Mouse (Mus musculus) CH12.LX (cell line): ENCODE data around the gene Lrp5. TPM values are rescaled to one million over a fixed set of nuclear protein-coding genes. Genes with fewer than 3 reads are reported as not detected.

Source experiments
- DNase-seq: peaks from one replicate; pipeline ENCODE4 v3.0.0-alpha.2; 2013; ENCODE audit errors: extremely low read depth
- H3K27ac ChIP-seq: 2 replicates; pipeline ENCODE4 v1.5.1; 2012; ENCODE audit warnings: low read depth, mild to moderate bottlenecking, control low read depth, moderate library complexity; ENCODE audit not compliant: insufficient read depth
- H3K27me3 ChIP-seq: replicated peaks from 2 replicates; pipeline ENCODE3; 2012; ENCODE audit warnings: inconsistent platforms
- H3K36me3 ChIP-seq, 2 experiments: replicated peaks in 1 of 2; 2 replicates each; pipeline versions ENCODE3 to v1.6.1; 2012; ENCODE audit warnings: inconsistent platforms in 1 of 2, low read length in 1 of 2, mild to moderate bottlenecking in 1 of 2, mixed read lengths in 1 of 2, moderate library complexity in 1 of 2; ENCODE audit not compliant: control insufficient read depth in 1 of 2, insufficient read depth in 1 of 2
- H3K4me1 ChIP-seq, 2 experiments: 2 replicates each; pipeline ENCODE4 v1.6.1; 2012; ENCODE audit warnings: inconsistent platforms in 1 of 2, moderate library complexity in 1 of 2; ENCODE audit not compliant: insufficient read depth in 2 of 2, control insufficient read depth in 1 of 2
- H3K4me2 ChIP-seq: 2 replicates; pipeline ENCODE4 v1.6.1; 2012; ENCODE audit warnings: low read depth, mild to moderate bottlenecking, control low read depth; ENCODE audit not compliant: poor library complexity, insufficient read depth, severe bottlenecking
- H3K4me3 ChIP-seq, 3 experiments: fragments of 150-350 bp in 1 of 3; sonication (generic) in 1 of 3; replicated peaks in 1 of 3; 2 replicates each; pipeline versions ENCODE3 to v1.5.1; 2011 to 2012; ENCODE audit warnings: low read depth in 2 of 3, low read length in 2 of 3, mild to moderate bottlenecking in 2 of 3, moderate library complexity in 2 of 3, control low read depth in 1 of 3, improper control_type of control experiment in 1 of 3, inconsistent platforms in 1 of 3, mixed read lengths in 1 of 3; ENCODE audit not compliant: poor library complexity in 1 of 3
- H3K79me2 ChIP-seq: replicated peaks from 2 replicates; pipeline ENCODE4 v1.6.1; 2012; ENCODE audit warnings: mild to moderate bottlenecking, moderate library complexity; ENCODE audit not compliant: control insufficient read depth, poor library complexity, insufficient read depth, severe bottlenecking; ENCODE audit errors: extremely low read depth
- H3K9ac ChIP-seq: 2 replicates; pipeline ENCODE4 v1.6.1; 2012; ENCODE audit warnings: low read depth, mild to moderate bottlenecking, control low read depth, moderate library complexity; ENCODE audit not compliant: insufficient read depth
- H3K9me3 ChIP-seq: replicated peaks from 2 replicates; pipeline ENCODE3; 2012; ENCODE audit warnings: low read length, inconsistent platforms, mixed read lengths
- BHLHE40 ChIP-seq: IDR thresholded peaks from 2 replicates; pipeline ENCODE4 v1.6.1; 2011; ENCODE audit warnings: mild to moderate bottlenecking, low read depth, low read length, improper control_type of control experiment
- CHD2 ChIP-seq: IDR thresholded peaks from 2 replicates; pipeline ENCODE4 v1.6.1; 2011; ENCODE audit warnings: low read length, improper control_type of control experiment
- E2F4 ChIP-seq: IDR thresholded peaks from 2 replicates; pipeline ENCODE4 v1.6.1; 2011; ENCODE audit warnings: low read depth, low read length, improper control_type of control experiment; ENCODE audit not compliant: insufficient replicate concordance
- ELF1 ChIP-seq: IDR thresholded peaks from 2 replicates; pipeline ENCODE4 v1.6.1; 2014; ENCODE audit warnings: low read depth, mild to moderate bottlenecking, inconsistent platforms, low read length, improper control_type of control experiment
- EP300 ChIP-seq: IDR thresholded peaks from 2 replicates; pipeline ENCODE4 v1.6.1; 2011; ENCODE audit warnings: low read length, improper control_type of control experiment
- GABPA ChIP-seq: IDR thresholded peaks from 2 replicates; pipeline ENCODE4 v1.6.1; 2012; ENCODE audit warnings: low read depth, low read length, improper control_type of control experiment, inconsistent platforms; ENCODE audit not compliant: insufficient replicate concordance
- HCFC1 ChIP-seq: IDR thresholded peaks from 2 replicates; pipeline ENCODE4 v1.6.1; 2012; ENCODE audit warnings: low read depth, mild to moderate bottlenecking, inconsistent platforms, low read length, improper control_type of control experiment
- IRF4 ChIP-seq: IDR thresholded peaks from 2 replicates; pipeline ENCODE4 v1.6.1; 2014; ENCODE audit warnings: low read depth, mild to moderate bottlenecking, inconsistent platforms, low read length, improper control_type of control experiment
- JUN ChIP-seq: IDR thresholded peaks from 2 replicates; pipeline ENCODE4 v1.6.1; 2011; ENCODE audit warnings: low read depth, mild to moderate bottlenecking, low read length, improper control_type of control experiment, moderate library complexity; ENCODE audit not compliant: insufficient read depth
- MAFK ChIP-seq: IDR thresholded peaks from 2 replicates; pipeline ENCODE4 v1.6.1; 2011; ENCODE audit warnings: low read length, improper control_type of control experiment; ENCODE audit not compliant: insufficient replicate concordance
- MXI1 ChIP-seq: IDR thresholded peaks from 2 replicates; pipeline ENCODE4 v1.6.1; 2011; ENCODE audit warnings: mild to moderate bottlenecking, low read depth, low read length, improper control_type of control experiment
- MYC ChIP-seq: IDR thresholded peaks from 2 replicates; pipeline ENCODE4 v1.6.1; 2011; ENCODE audit warnings: low read depth, mild to moderate bottlenecking, improper control_type of control experiment, low read length
- NRF1 ChIP-seq: IDR thresholded peaks from 2 replicates; pipeline ENCODE4 v1.6.1; 2014; ENCODE audit warnings: low read depth, mild to moderate bottlenecking, inconsistent platforms, low read length, improper control_type of control experiment, moderate library complexity
- POLR2A ChIP-seq: IDR thresholded peaks from 2 replicates; pipeline ENCODE4 v1.6.1; 2011; ENCODE audit warnings: low read depth, mild to moderate bottlenecking, improper control_type of control experiment, low read length
- POLR2AphosphoS2 ChIP-seq: IDR thresholded peaks from 2 replicates; pipeline ENCODE4 v1.6.1; 2011; ENCODE audit warnings: low read depth, low read length, improper control_type of control experiment
- RCOR1 ChIP-seq: conservative IDR thresholded peaks from 2 replicates; pipeline ENCODE4 v1.6.1; 2012; ENCODE audit warnings: low read depth, mild to moderate bottlenecking, inconsistent platforms, low read length, improper control_type of control experiment
- ZC3H11A ChIP-seq: IDR thresholded peaks from 2 replicates; pipeline ENCODE4 v1.6.1; 2012; ENCODE audit warnings: low read depth, mild to moderate bottlenecking, inconsistent platforms, low read length, improper control_type of control experiment
- dilution Hi-C: fragments of 300-500 bp; cut with MboI; formaldehyde crosslinking; loops from 2 replicates; pipeline ENCODE4 v1.14.3; 2020; ENCODE audit warnings: low sequenced_read_pairs; ENCODE audit not compliant: extremely low pct_unique_long_range_greater_than_20kb, extremely low pct_ligation_motif_present
- in situ Hi-C: fragments of 300-500 bp; cut with MboI; formaldehyde crosslinking; loops from 3 replicates; pipeline ENCODE4 v1.14.3; 2019; ENCODE audit warnings: low sequenced_read_pairs, low pct_ligation_motif_present, low pct_unique_long_range_greater_than_20kb, mixed read lengths
- polyA plus RNA-seq: library from polyadenylated mRNA; unstranded; fragments of >175 nt; gene quantifications from 2 replicates; pipeline ENCODE4 v1.2.1, GENCODE M21; 2012; ENCODE audit warnings: low read depth; ENCODE audit not compliant: insufficient read length
- total RNA-seq, 2 experiments: library from RNA; depleted of rRNA; stranded (reverse); fragments of 300-350 nt in 1 of 2; fragments of >200 nt in 1 of 2; gene quantifications; 2 replicates each; pipeline ENCODE4 v1.2.3; 2012 to 2014

Gene Lrp5
- total and polyA plus RNA-seq, 3 experiments = 0.13 to 1.4 (median 1.1) TPM

- dilution Hi-C loops = no loop called here
- H3K4me2 ChIP-seq = no peak overlapping the region
- peaks cover 39% of the 10 kb centered on the region for H3K27me3 ChIP-seq
Observed at GRCm38 (mm10) chr19:3630486-3630885, 55.9 kb downstream of the Lrp5 start.

GRCm38 (mm10) chr19:3630027-3630426 is 56.3 kb downstream of the Lrp5 start:
- Histone ChIP-seq H3K79me2 (no peaks in the 10 kb centered on the region), H3K27me3 (peaks cover 36% of the 10 kb centered on the region), H3K9me3 (no peaks in the 10 kb centered on the region), H3K4me1 (no peaks in the 10 kb centered on the region)
- TF ChIP-seq MXI1 (no peak), BHLHE40 (no peak), NRF1 (no peak), ZC3H11A (no peak), MYC (no peak), CHD2 (no peak), ELF1 (no peak)
- TF ChIP-seq, all 38 proteins: peak for 0
- in situ Hi-C loops = no loop called here
- Histone ChIP-seq H3K9ac (no peak overlapping the region), H3K27ac (no peak overlapping the region), H3K36me3 (no peaks in the 10 kb centered on the region), H3K4me3 (no peak overlapping the region), H3K4me2 (no peak overlapping the region)
- dilution Hi-C loops = no loop called here
- DNase-seq = no peak

More at GRCm38 (mm10) chr19:3630486-3630885, 55.9 kb downstream of the Lrp5 start:
- in situ Hi-C loops = no loop called here
- Histone ChIP-seq H3K9ac (no peak overlapping the region), H3K4me1 (no peaks in the 10 kb centered on the region), H3K79me2 (no peaks in the 10 kb centered on the region), H3K27ac (no peak overlapping the region), H3K4me3 (no peak overlapping the region), H3K9me3 (no peaks in the 10 kb centered on the region), H3K36me3 (no peaks in the 10 kb centered on the region)
- TF ChIP-seq RCOR1 (no peak), EP300 (no peak), HCFC1 (no peak), POLR2AphosphoS2 (no peak), GABPA (no peak), ZC3H11A (no peak)
- DNase-seq = no peak

- dilution Hi-C loops = no loop called here
- no peak for DNase-seq
Observed at GRCm38 (mm10) chr19:3628223-3628622, 58.1 kb downstream of the Lrp5 start.

More at GRCm38 (mm10) chr19:3628223-3628622, 58.1 kb downstream of the Lrp5 start:
- TF ChIP-seq POLR2A (no peak), MAFK (no peak), IRF4 (no peak), JUN (no peak), E2F4 (no peak)
- Histone ChIP-seq H3K27ac (no peak overlapping the region), H3K9ac (no peak overlapping the region), H3K36me3 (no peaks in the 10 kb centered on the region), H3K27me3 (peaks cover 36% of the 10 kb centered on the region), H3K4me1 (no peaks in the 10 kb centered on the region), H3K4me2 (no peak overlapping the region), H3K79me2 (no peaks in the 10 kb centered on the region), H3K9me3 (no peaks in the 10 kb centered on the region), H3K4me3 (no peak overlapping the region)
- in situ Hi-C loops = no loop called here
